Mouse (Mus musculus): ENCODE measurements around the gene Uaca.

GRCm38 (mm10) chr9:60769711-60770111 is 24.6 kb upstream of the Uaca start:
- TF ChIP-seq CTCF (IDR thresholded peaks at IDR 0.05; ENCODE audit: extremely low read depth, insufficient read depth, insufficient read length, insufficient replicate concordance) (no peak), POLR2A (IDR thresholded peaks at IDR 0.05; ENCODE audit: low read depth, low read length) (no peak)
